Mouse (Mus musculus) CH12.LX (cell line): ENCODE measurements around the gene Cep70. TPM values are rescaled to one million over a fixed set of nuclear protein-coding genes. Genes with fewer than 3 reads are reported as not detected.

Experiments used
- DNase-seq: peaks from one replicate; pipeline ENCODE4 v3.0.0-alpha.2; 2013; ENCODE audit errors: extremely low read depth
- H3K27ac ChIP-seq: 2 replicates; pipeline ENCODE4 v1.5.1; 2012; ENCODE audit warnings: low read depth, mild to moderate bottlenecking, control low read depth, moderate library complexity; ENCODE audit not compliant: insufficient read depth
- H3K27me3 ChIP-seq: replicated peaks from 2 replicates; pipeline ENCODE3; 2012; ENCODE audit warnings: inconsistent platforms
- H3K36me3 ChIP-seq, 2 experiments: replicated peaks in 1 of 2; 2 replicates each; pipeline versions ENCODE3 to v1.6.1; 2012; ENCODE audit warnings: inconsistent platforms in 1 of 2, low read length in 1 of 2, mild to moderate bottlenecking in 1 of 2, mixed read lengths in 1 of 2, moderate library complexity in 1 of 2; ENCODE audit not compliant: control insufficient read depth in 1 of 2, insufficient read depth in 1 of 2
- H3K4me1 ChIP-seq, 2 experiments: 2 replicates each; pipeline ENCODE4 v1.6.1; 2012; ENCODE audit warnings: inconsistent platforms in 1 of 2, moderate library complexity in 1 of 2; ENCODE audit not compliant: insufficient read depth in 2 of 2, control insufficient read depth in 1 of 2
- H3K4me2 ChIP-seq: 2 replicates; pipeline ENCODE4 v1.6.1; 2012; ENCODE audit warnings: low read depth, mild to moderate bottlenecking, control low read depth; ENCODE audit not compliant: poor library complexity, insufficient read depth, severe bottlenecking
- H3K4me3 ChIP-seq, 3 experiments: fragments of 150-350 bp in 1 of 3; sonication (generic) in 1 of 3; replicated peaks in 1 of 3; 2 replicates each; pipeline versions ENCODE3 to v1.5.1; 2011 to 2012; ENCODE audit warnings: low read depth in 2 of 3, low read length in 2 of 3, mild to moderate bottlenecking in 2 of 3, moderate library complexity in 2 of 3, control low read depth in 1 of 3, improper control_type of control experiment in 1 of 3, inconsistent platforms in 1 of 3, mixed read lengths in 1 of 3; ENCODE audit not compliant: poor library complexity in 1 of 3
- H3K79me2 ChIP-seq: replicated peaks from 2 replicates; pipeline ENCODE4 v1.6.1; 2012; ENCODE audit warnings: mild to moderate bottlenecking, moderate library complexity; ENCODE audit not compliant: control insufficient read depth, poor library complexity, insufficient read depth, severe bottlenecking; ENCODE audit errors: extremely low read depth
- H3K9ac ChIP-seq: 2 replicates; pipeline ENCODE4 v1.6.1; 2012; ENCODE audit warnings: low read depth, mild to moderate bottlenecking, control low read depth, moderate library complexity; ENCODE audit not compliant: insufficient read depth
- H3K9me3 ChIP-seq: replicated peaks from 2 replicates; pipeline ENCODE3; 2012; ENCODE audit warnings: low read length, inconsistent platforms, mixed read lengths
- CHD2 ChIP-seq: IDR thresholded peaks from 2 replicates; pipeline ENCODE4 v1.6.1; 2011; ENCODE audit warnings: low read length, improper control_type of control experiment
- CTCF ChIP-seq, 2 experiments: IDR thresholded peaks in 1 of 2; conservative IDR thresholded peaks in 1 of 2; 2 replicates each; pipeline ENCODE4 v1.5.1; 2011 to 2012; ENCODE audit warnings: low read depth in 2 of 2, low read length in 2 of 2, improper control_type of control experiment in 1 of 2, inconsistent platforms in 1 of 2, mild to moderate bottlenecking in 1 of 2, moderate library complexity in 1 of 2
- ELF1 ChIP-seq: IDR thresholded peaks from 2 replicates; pipeline ENCODE4 v1.6.1; 2014; ENCODE audit warnings: low read depth, mild to moderate bottlenecking, inconsistent platforms, low read length, improper control_type of control experiment
- EP300 ChIP-seq: IDR thresholded peaks from 2 replicates; pipeline ENCODE4 v1.6.1; 2011; ENCODE audit warnings: low read length, improper control_type of control experiment
- GABPA ChIP-seq: IDR thresholded peaks from 2 replicates; pipeline ENCODE4 v1.6.1; 2012; ENCODE audit warnings: low read depth, low read length, improper control_type of control experiment, inconsistent platforms; ENCODE audit not compliant: insufficient replicate concordance
- HCFC1 ChIP-seq: IDR thresholded peaks from 2 replicates; pipeline ENCODE4 v1.6.1; 2012; ENCODE audit warnings: low read depth, mild to moderate bottlenecking, inconsistent platforms, low read length, improper control_type of control experiment
- IRF4 ChIP-seq: IDR thresholded peaks from 2 replicates; pipeline ENCODE4 v1.6.1; 2014; ENCODE audit warnings: low read depth, mild to moderate bottlenecking, inconsistent platforms, low read length, improper control_type of control experiment
- KAT2A ChIP-seq: IDR thresholded peaks from 2 replicates; pipeline ENCODE4 v1.6.1; 2012; ENCODE audit warnings: low read length, improper control_type of control experiment, inconsistent platforms; ENCODE audit not compliant: insufficient replicate concordance
- MAFK ChIP-seq: IDR thresholded peaks from 2 replicates; pipeline ENCODE4 v1.6.1; 2011; ENCODE audit warnings: low read length, improper control_type of control experiment; ENCODE audit not compliant: insufficient replicate concordance
- MEF2A ChIP-seq: IDR thresholded peaks from 2 replicates; pipeline ENCODE4 v1.6.1; 2014; ENCODE audit warnings: low read depth, mild to moderate bottlenecking, inconsistent platforms, low read length, improper control_type of control experiment, borderline replicate concordance
- MXI1 ChIP-seq: IDR thresholded peaks from 2 replicates; pipeline ENCODE4 v1.6.1; 2011; ENCODE audit warnings: mild to moderate bottlenecking, low read depth, low read length, improper control_type of control experiment
- NELFE ChIP-seq: IDR thresholded peaks from 2 replicates; pipeline ENCODE4 v1.6.1; 2011; ENCODE audit warnings: low read depth, low read length, improper control_type of control experiment
- NRF1 ChIP-seq: IDR thresholded peaks from 2 replicates; pipeline ENCODE4 v1.6.1; 2014; ENCODE audit warnings: low read depth, mild to moderate bottlenecking, inconsistent platforms, low read length, improper control_type of control experiment, moderate library complexity
- PAX5 ChIP-seq: IDR thresholded peaks from 2 replicates; pipeline ENCODE4 v1.6.1; 2012; ENCODE audit warnings: low read length, inconsistent platforms, mixed read lengths
- POLR2A ChIP-seq: IDR thresholded peaks from 2 replicates; pipeline ENCODE4 v1.6.1; 2011; ENCODE audit warnings: low read depth, mild to moderate bottlenecking, improper control_type of control experiment, low read length
- RAD21 ChIP-seq: IDR thresholded peaks from 2 replicates; pipeline ENCODE4 v1.6.1; 2011; ENCODE audit warnings: low read depth, mild to moderate bottlenecking, low read length, improper control_type of control experiment, moderate library complexity
- RCOR1 ChIP-seq: conservative IDR thresholded peaks from 2 replicates; pipeline ENCODE4 v1.6.1; 2012; ENCODE audit warnings: low read depth, mild to moderate bottlenecking, inconsistent platforms, low read length, improper control_type of control experiment
- SIN3A ChIP-seq: IDR thresholded peaks from 2 replicates; pipeline ENCODE4 v1.6.1; 2012; ENCODE audit warnings: low read length, improper control_type of control experiment, inconsistent platforms
- SMC3 ChIP-seq: IDR thresholded peaks from 2 replicates; pipeline ENCODE4 v1.6.1; 2011; ENCODE audit warnings: low read depth, low read length, improper control_type of control experiment
- TBP ChIP-seq: conservative IDR thresholded peaks from 2 replicates; pipeline ENCODE4 v1.6.1; 2011; ENCODE audit warnings: low read depth, low read length, improper control_type of control experiment
- USF1 ChIP-seq: IDR thresholded peaks from 2 replicates; pipeline ENCODE4 v1.6.1; 2014; ENCODE audit warnings: low read depth, mild to moderate bottlenecking, inconsistent platforms, low read length, improper control_type of control experiment
- ZC3H11A ChIP-seq: IDR thresholded peaks from 2 replicates; pipeline ENCODE4 v1.6.1; 2012; ENCODE audit warnings: low read depth, mild to moderate bottlenecking, inconsistent platforms, low read length, improper control_type of control experiment
- ZKSCAN1 ChIP-seq: IDR thresholded peaks from 2 replicates; pipeline ENCODE4 v1.6.1; 2012; ENCODE audit warnings: low read depth, inconsistent platforms, low read length, improper control_type of control experiment, borderline replicate concordance
- ZNF384 ChIP-seq: IDR thresholded peaks from 2 replicates; pipeline ENCODE4 v1.6.1; 2012; ENCODE audit warnings: low read depth, low read length, improper control_type of control experiment, inconsistent platforms
- dilution Hi-C: fragments of 300-500 bp; cut with MboI; formaldehyde crosslinking; loops from 2 replicates; pipeline ENCODE4 v1.14.3; 2020; ENCODE audit warnings: low sequenced_read_pairs; ENCODE audit not compliant: extremely low pct_unique_long_range_greater_than_20kb, extremely low pct_ligation_motif_present
- in situ Hi-C: fragments of 300-500 bp; cut with MboI; formaldehyde crosslinking; loops from 3 replicates; pipeline ENCODE4 v1.14.3; 2019; ENCODE audit warnings: low sequenced_read_pairs, low pct_ligation_motif_present, low pct_unique_long_range_greater_than_20kb, mixed read lengths
- polyA plus RNA-seq: library from polyadenylated mRNA; unstranded; fragments of >175 nt; gene quantifications from 2 replicates; pipeline ENCODE4 v1.2.1, GENCODE M21; 2012; ENCODE audit warnings: low read depth; ENCODE audit not compliant: insufficient read length
- total RNA-seq, 2 experiments: library from RNA; depleted of rRNA; stranded (reverse); fragments of 300-350 nt in 1 of 2; fragments of >200 nt in 1 of 2; gene quantifications; 2 replicates each; pipeline ENCODE4 v1.2.3; 2012 to 2014

Gene Cep70
- total and polyA plus RNA-seq, 3 experiments, result 9.7 to 22.9 (median 10.2) TPM

- H3K4me1 ChIP-seq, result peaks cover 0 to 3% of the 10 kb centered on the region in 2 experiments; a peak in 1 of 4 replicates
- TF ChIP-seq ZKSCAN1, result peak; percentile 46; the same call in 1 of the 2 replicates
- peak in 1 of 2 experiments; percentile 70; a peak in 2 of 4 replicates for TF ChIP-seq CTCF (conservative IDR thresholded peaks at IDR 0.05 in 1 of 2, IDR thresholded peaks at IDR 0.05 in 1 of 2; ENCODE audit: low read depth in 2 of 2, low read length in 2 of 2)
- peak; percentile 61 for TF ChIP-seq RAD21
- TF ChIP-seq SMC3, result peak; percentile 64
- TF ChIP-seq ZNF384, result no peak
- TF ChIP-seq, all 38 proteins: peak for 4
- Histone ChIP-seq H3K27ac (no peak overlapping the region), H3K36me3 (no peaks in the 10 kb centered on the region), H3K4me2 (no peak overlapping the region), H3K27me3 (no peaks in the 10 kb centered on the region), H3K79me2 (no peaks in the 10 kb centered on the region), H3K9ac (no peak overlapping the region), H3K4me3 (no peak overlapping the region), H3K9me3 (no peaks in the 10 kb centered on the region)
- in situ Hi-C loops (no loop called here), dilution Hi-C loops (no loop called here)
- DNase-seq, result peak; percentile 43
These were observed 96.0 kb downstream of the Cep70 start for GRCm38 (mm10) chr9:99339182-99339581.

GRCm38 (mm10) chr9:99340126-99340525, 97.0 kb downstream of the Cep70 start:
- Histone ChIP-seq H3K4me1 (peaks cover 0 to 3% of the 10 kb centered on the region in 2 experiments; a peak in 1 of 4 replicates), H3K27me3 (no peaks in the 10 kb centered on the region), H3K36me3 (no peaks in the 10 kb centered on the region), H3K9ac (no peak overlapping the region), H3K79me2 (no peaks in the 10 kb centered on the region), H3K27ac (no peak overlapping the region), H3K9me3 (no peaks in the 10 kb centered on the region), H3K4me2 (no peak overlapping the region), H3K4me3 (no peak overlapping the region)
- dilution Hi-C loops, result no loop called here
- DNase-seq, result no peak
- no peak for TF ChIP-seq SIN3A
- TF ChIP-seq HCFC1, result no peak
- TF ChIP-seq ZKSCAN1, result no peak
- TF ChIP-seq RCOR1, result no peak
- TF ChIP-seq CHD2, result no peak
- no peak for TF ChIP-seq ELF1
- no peak for TF ChIP-seq USF1
- TF ChIP-seq KAT2A, result no peak
- TF ChIP-seq ZC3H11A, result no peak
- in situ Hi-C loops, result no loop called here

GRCm38 (mm10) chr9:99341600-99341999, 98.4 kb downstream of the Cep70 start:
- DNase-seq, result no peak
- dilution Hi-C loops, result no loop called here

More at GRCm38 (mm10) chr9:99341600-99341999, 98.4 kb downstream of the Cep70 start:
- no peak overlapping the region for H3K27ac ChIP-seq
- no peak overlapping the region for H3K4me2 ChIP-seq
- H3K79me2 ChIP-seq, result no peaks in the 10 kb centered on the region
- no peaks in the 10 kb centered on the region for H3K27me3 ChIP-seq
- TF ChIP-seq MEF2A (no peak), EP300 (no peak), PAX5 (no peak), POLR2A (no peak), TBP (no peak), NELFE (no peak), USF1 (no peak), SMC3 (no peak), IRF4 (no peak), MAFK (no peak), GABPA (no peak), ZC3H11A (no peak), MXI1 (no peak), NRF1 (no peak)
- H3K9ac ChIP-seq, result no peak overlapping the region
- in situ Hi-C loops, result no loop called here
- H3K4me3 ChIP-seq, result no peak overlapping the region
- peaks cover 0 to 3% of the 10 kb centered on the region in 2 experiments; a peak in 1 of 4 replicates for H3K4me1 ChIP-seq
- H3K9me3 ChIP-seq, result no peaks in the 10 kb centered on the region
- no peaks in the 10 kb centered on the region for H3K36me3 ChIP-seq
